Mouse (Mus musculus): ENCODE results near the gene Ets1.

GRCm38 (mm10) chr9:32691151-32691925 lies 55.3 kb downstream of the Ets1 start:
- TF ChIP-seq CTCF (IDR thresholded peaks at IDR 0.05; ENCODE audit: low read depth, low read length) = no peak
- no peak for TF ChIP-seq EP300 (IDR thresholded peaks at IDR 0.05; ENCODE audit: insufficient read depth, low read depth, low read length)
- no peak for TF ChIP-seq POLR2A (IDR thresholded peaks at IDR 0.05; ENCODE audit: insufficient read depth, low read length)

All from ES-Bruce4 (cell line).